Mouse (Mus musculus) megakaryocyte, embryonic 14.5 days (primary cell): Measurements from ENCODE around the gene Anks1b.

Experiments used
- FLI1 ChIP-seq: IDR thresholded peaks from 2 replicates; pipeline ENCODE4 v1.6.1; 2012; ENCODE audit warnings: low read length, inconsistent platforms, mixed read lengths
- GATA1 ChIP-seq: IDR thresholded peaks from 3 replicates; pipeline ENCODE4 v1.6.1; 2012; ENCODE audit warnings: mixed read lengths, low read length, inconsistent platforms, borderline replicate concordance

DNA sequence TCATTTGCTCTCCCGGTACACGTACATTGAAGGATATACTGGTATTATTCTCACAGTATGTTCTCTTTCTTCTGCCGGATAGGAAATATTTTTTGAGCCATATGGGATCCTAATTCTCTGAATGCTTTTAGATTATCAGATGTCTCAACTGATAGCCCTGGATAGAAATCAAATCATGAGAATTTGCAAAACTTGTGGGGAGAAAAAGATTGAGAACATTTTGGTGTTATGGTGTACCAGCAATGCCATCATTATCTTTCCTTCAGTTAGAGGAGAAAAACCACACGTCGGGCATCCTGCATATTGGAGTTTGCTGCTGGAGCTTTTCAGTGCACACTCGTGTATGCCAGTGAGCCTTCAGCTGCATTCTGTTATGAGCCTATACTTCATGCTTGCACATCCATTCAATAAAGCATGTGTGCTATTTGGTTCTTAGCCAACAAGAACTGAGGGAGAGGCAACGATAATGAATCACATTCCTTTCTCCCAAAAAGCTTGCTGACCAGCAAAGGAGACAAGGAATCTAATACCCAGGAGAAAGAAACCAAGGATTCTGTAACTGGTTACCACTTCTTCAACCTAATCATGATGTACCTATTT lies 756.9 kb downstream of the Anks1b start:
- no peak for TF ChIP-seq GATA1
- TF ChIP-seq FLI1: no peak
